Mouse (Mus musculus): ENCODE data around the gene Bmp3.

The Bmp3 gene

DNA sequence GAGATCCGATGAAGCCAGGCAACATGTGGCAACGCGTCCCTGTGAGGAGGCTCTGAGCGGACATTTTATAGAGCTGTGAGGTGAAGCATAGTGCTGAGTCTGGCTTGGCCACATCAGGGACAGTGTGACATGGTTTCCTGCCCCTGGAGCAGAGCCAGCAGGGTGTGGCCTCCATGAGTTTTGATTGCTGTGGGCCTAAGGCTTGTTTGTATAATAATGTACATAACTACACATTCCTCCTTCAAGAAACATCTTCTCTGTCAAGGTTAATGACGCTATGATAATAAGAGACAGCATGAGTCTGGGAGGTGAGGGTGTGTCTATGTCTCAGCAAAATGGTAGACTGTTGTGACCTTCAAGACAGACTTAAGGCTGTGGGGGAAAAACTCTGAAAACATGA, 64.5 kb downstream of the Bmp3 start:
- DNase-seq: no peak

DNA sequence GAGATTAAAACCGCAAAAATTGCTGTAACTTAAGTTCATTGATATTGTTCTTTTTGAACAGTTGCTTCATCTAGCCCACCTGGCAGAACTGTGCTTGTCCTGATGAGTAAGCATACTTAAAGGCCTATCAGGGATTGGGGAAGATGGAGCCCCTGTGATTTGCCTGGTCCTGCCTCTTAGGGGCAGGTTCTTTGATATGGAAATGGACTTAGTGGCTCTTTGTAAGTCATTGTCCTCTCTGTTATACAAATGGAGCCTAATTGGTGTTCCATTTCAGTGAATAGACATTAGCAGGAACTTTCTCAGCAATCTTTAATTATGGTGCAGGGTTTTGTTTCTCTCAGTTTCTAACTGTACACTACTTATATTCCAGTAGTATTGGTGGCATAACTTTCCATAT, 67.4 kb downstream of the Bmp3 start:
- no peak for DNase-seq

DNA sequence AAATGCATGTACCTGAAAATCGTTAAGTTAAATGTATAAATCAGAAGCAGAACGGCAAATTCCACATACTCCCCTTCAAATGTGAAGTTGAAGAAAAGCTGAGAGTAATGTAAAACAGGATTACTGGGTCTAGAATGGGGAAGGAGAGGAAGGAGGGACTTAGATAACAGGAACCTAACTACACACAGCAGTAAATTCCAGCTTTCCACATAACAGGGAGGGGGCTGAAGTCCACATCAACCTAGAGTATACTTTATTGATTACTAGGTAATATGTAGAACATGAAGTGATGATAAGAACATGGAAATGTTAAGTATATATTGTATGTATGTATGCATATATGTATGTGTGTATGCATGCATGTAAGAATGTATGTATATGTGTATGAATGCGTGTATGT, 68.7 kb downstream of the Bmp3 start:
- DNase-seq: no peak
